Mouse (Mus musculus) retina, postnatal 1 day (tissue): ENCODE measurements around the gene Tlx2.

Experiments used
- DNase-seq: peaks from one replicate; pipeline ENCODE4 v3.0.0-alpha.2; 2012

The Tlx2 gene

DNA sequence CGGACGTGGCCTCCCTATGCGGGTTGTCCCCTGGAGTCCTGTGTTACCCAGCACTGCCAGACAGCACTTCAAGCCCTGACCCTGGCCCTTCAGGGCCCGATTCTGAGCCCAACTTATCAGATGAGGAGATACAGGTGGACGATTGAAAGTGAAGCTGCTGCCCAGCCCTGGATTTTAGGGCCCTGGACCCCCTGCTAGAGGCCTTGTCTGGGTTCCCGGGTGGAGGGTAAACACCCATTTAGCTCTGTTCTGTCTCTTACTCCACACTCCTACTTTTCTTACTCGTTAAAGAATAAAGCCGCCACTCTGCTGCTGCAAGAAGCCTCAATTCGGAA, 17.8 kb upstream of the Tlx2 start:
- DNase-seq = no peak

DNA sequence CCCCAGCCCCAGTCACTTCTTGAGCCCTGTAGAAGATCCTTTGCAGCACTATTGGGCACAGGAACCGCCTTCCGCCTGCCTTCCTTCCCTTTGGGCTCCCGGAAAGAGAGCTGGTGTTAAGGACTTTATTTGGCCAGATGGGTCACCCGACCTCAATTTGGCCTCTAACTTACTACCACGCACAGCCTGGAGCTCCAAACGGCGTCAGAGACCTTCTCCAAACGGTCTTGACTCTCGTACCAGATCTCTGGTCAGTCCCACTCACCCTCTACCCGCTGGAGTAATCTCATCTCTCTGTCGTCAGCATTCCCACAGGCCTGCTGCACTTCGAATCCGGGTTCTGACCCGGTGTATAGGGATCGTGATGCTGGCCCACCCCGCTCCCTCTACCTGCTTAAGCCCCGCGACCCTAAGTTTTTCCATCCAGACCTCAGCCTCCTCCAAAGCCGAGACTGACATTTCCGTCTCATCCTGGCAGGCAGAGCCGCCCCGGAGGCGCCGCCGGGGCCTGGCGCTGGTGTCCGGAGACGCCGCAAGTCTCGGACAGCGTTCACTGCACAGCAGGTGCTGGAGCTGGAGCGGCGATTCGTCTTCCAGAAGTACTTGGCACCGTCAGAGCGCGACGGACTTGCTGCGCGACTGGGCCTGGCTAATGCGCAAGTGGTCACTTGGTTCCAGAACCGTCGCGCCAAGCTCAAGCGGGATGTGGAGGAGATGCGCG, 17.3 kb upstream of the Tlx2 start:
- DNase-seq = no peak

DNA sequence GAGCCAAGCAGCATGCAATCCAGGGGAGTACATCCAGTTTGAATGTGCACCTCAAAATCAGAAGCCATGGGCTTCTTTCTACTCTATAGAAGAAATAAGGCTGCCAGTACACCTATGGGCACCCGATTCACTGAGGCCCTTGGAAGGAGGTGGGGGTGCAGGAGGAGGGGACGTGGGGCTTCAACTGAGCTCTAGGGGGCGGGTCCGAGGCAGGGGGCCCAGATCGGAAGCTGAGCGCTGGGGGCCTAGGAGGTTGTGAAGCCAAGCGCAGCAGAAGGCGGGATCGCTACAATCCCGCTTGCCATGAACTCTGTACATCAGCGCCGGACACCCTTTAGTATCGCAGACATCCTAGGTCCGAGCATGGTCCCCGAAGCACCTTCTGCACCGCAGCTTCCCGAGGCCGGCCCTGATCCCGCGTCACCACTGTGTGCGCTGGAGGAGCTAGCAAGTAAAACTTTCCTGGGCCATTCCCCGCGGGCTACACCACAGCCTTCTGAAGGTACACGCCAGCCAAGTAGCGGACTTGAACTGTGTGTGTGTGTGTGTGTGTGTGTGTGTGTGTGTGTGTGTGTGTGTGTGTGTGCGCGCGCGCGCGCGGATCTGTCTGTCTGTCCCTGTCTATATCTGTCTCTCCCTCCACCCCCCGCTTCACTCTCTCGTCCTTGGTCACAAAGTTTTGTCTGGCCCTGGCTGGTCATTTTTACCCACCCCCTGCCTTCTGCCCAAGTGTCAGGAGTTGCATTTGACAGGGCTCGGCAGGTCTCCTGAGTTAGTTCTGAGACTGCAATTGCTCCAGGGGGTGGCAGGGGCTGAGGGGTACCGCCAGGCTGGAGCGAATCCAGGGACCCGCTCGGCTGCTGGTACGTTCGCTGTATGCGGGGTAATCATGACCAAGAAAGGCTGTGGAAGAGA, 16.3 kb upstream of the Tlx2 start, which contains the start of gene Lbx2:
Gene Lbx2 (plus strand): TSS at position 247 of the 915 bp plus-strand sequence.
- DNase-seq = no peak

DNA sequence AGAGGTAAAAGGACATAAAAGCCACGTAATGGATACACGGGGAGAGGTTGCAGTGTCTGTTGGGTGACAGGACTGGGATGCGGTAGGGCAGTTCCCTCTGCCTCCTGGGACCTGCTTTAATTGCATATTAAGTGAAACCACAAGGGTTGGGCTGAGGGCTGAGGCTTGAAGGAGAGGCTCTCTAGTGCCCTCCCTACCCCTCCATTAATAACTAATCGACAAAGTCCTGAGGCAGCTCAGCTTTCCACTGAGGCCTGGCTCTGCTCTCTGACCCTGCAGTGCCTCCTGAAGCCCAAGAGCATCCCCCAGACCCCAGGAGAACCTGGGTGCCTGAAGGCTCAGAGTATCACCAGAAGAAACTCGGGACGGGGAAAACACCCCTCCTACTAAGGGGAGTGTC, 14.4 kb upstream of the Tlx2 start:
- no peak for DNase-seq

DNA sequence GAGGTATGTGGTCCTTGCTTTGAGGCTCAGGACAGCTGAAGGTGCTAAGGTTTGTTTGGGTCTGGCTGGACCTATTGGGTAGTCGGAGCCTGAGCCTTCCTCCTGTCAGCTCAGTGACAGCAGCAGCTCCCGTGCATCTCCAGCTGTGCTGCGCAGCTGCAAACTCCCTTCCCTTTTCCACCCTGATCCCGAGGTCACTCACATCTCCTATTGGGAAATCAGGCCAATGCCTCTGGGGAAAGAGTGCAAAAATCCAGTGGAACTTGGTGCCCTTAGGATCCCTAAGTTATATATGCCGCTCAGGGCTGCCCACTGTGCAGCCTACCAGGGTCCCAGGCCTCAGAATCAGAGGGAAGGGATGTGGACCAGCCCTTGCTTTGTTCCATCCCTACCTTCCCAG, 13.4 kb upstream of the Tlx2 start:
- no peak for DNase-seq

DNA sequence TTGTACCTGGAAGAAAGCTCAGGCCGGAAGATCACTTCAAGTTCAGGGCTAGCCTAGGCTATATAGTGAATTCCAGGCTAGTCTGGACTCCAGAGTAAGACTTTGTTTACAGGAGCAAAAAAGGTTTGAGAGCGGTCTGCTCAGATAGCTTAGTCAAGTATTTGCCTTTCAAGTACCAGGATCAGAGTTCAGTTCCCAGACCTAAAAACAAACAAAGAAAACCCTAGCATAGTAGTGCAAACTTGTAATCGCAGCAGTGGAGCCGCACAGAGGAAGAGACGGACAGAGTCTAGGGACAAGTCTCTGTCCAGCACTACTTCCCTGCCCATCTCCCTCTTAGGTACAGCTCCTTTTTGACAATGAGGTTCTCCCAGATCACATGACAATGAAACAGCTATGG, 10.1 kb upstream of the Tlx2 start:
- DNase-seq = no peak

DNA sequence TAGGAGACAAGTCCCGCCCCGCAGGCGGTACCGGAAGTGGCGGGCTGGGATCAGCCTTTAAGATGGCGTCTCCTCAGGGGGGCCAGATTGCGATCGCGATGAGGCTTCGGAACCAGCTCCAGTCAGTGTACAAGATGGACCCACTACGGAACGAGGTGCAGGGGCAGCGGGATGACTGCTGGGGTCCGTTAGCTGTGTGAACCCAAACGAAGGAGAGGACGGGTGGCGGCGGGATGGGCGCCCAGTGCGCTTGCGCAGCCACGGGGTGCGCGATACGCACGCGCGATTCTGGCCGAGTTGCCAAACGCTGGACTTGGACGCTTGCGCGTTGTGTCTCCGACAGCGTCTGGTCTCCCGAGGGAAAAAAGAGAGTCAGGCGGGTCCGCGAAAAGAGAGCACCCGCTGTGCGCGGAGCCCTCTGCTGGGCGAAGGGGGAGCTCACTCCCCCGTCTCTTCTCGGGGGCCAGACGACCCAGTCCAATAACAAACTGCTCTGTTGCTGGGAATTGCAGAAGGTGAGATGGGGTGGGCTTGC, 8.3 kb upstream of the Tlx2 start:
- peak; percentile 98 for DNase-seq

DNA sequence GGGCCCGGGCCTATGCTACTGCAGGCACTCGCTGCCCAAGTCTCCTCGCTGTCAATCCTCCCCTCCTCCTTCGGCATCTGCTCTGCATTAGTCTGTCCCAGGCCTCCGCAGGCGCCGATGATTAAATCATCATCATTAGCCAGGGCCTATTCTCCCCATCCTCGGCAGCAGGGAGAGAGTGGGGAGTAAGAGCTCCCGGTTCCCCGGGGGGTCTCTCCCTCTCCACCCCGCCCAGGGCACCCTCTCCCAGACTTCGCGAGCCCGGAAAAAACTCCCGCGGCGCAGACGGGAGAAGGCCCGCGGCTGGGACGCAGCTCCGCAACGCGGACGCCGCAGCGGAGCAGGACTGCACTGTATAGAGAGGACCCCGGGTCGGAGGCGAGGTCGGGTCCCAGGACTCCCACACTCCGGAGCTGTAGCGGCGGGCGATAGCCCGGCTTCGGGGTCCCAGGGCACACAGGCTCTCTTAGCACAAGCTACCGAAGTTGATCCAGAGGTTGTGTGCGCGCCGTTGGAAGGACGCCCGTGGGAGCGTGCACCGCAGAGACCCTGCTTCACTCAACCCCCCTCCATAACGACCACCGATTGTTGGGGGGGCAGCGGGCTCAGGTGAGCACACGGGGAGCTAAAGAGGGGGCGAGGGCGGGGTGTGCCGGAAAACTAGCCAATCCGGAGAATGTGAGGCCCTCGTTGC, 7.7 kb upstream of the Tlx2 start, which contains the start of gene Pcgf1:
Gene Pcgf1 (plus strand): TSS at position 240 of the 694 bp plus-strand sequence.
- peak; percentile 62 for DNase-seq

DNA sequence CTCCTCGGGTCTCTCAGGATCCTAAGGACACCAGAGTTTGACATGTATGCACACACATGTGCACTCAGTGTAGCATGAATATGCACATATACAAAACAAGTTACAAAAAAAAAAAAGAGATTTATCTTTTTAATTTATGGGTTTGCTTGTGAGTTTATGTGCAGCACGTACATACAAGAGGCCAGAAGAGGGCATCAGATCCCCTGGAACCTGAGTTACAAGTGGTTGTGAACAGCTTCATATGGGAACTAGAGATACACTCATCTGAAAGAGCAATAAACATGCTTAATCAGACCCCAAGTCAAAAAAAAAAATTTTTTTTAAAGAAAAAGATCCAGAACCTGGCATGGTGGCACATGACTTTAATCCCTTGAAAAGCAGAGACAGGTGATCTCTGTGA, 4.9 kb upstream of the Tlx2 start:
- no peak for DNase-seq

DNA sequence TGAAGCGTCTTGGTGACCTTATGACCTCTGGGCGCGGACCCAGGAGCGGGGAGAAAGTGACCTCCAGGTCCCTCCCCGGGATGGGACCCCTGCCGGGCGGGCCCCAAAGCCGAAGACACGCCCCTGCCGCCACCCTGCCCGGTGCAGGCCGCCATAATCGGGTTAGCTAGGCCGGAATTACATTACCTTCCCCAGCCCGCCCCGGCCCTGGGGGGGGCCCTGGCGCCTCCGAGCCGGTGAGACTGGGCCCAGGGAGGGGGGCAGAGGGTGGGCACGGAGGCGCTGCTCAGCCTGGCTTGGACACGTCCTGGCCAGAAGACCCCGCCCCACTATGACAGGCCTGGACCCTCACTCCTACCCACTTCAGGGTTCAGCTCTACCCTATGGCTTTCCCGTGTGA, 1.1 kb upstream of the Tlx2 start:
- peak; percentile 45 for DNase-seq

DNA sequence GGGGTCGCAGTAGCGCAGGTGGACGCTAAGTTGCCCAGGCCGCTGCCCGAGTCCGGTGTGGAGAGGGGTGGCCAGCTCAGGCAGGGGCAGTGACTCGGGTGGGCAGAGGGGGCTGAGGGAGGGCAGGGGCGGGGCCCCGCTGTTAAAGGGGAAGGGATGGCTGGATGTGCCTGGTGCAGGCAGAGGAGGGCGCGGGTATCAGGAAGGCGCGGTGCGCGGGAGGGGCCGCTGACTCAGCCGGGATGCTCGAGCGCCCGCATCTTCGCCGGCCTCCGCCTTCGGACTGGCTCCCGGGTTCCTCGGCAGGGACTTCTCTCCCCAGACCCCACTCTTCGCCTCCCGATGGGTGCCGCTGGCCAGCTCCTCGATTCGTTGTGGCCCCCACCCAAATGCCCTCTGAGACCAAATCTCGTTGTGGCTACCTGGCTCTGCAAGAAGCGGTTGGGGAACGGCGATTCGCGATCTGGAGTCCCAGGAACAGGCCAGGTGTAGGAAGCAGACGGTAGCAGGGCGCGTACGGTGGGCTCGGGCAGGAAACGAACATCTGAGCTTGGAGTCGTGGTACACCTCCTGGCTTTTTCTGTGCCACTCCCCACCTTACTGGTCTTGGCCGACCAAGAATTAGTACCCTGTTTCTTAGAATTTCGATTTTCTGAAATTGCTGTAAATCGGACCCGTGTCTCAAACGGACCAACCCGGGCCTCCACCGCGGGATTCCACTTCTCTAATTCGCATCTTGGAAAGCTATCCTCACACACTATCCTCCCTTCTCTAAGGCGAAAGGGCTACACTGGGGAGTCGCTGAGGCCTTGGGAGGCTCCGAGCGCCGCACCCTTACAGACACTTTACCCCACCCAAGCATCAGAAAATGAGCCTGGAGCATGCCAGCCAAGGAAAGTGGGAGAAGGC, 472 bp upstream of the Tlx2 start:
- peak; percentile 60 for DNase-seq

DNA sequence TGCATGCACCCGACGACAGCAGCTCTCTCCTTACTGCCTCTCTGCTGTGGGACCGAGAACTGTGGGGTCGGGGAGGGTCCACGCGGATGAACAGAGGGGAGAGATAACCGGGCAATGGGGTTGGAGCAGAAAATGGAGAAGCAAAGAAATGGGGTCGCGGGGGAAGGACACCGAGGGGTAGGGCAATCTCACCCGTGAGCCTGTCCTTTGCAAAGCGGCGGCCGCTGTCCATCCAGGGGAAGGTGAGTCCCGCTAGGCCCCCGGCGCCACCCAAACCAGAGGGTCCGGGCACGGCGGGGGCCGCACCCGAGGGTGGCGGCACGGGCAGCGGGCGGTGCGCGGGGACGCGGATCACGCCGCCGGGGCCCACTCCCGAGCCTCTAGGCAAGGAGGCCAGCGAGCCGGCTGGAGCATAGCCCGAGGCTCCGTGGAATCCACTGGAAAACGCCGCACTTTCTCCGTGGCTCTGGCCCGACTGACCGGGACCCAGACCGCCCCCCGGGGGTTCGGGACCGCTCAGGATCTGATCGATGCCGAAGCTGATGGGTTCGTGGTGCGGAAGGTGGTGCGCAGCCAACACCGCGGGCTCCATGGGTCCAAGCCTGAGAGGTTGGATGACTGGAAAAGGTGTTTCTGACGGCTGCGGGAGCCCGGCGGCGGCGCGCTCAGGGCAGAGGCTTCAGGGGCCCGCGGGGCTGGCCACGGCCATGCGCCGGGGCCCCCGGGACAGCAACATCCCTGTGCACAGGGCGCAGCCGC, 426 bp downstream of the Tlx2 start:
- no peak for DNase-seq

DNA sequence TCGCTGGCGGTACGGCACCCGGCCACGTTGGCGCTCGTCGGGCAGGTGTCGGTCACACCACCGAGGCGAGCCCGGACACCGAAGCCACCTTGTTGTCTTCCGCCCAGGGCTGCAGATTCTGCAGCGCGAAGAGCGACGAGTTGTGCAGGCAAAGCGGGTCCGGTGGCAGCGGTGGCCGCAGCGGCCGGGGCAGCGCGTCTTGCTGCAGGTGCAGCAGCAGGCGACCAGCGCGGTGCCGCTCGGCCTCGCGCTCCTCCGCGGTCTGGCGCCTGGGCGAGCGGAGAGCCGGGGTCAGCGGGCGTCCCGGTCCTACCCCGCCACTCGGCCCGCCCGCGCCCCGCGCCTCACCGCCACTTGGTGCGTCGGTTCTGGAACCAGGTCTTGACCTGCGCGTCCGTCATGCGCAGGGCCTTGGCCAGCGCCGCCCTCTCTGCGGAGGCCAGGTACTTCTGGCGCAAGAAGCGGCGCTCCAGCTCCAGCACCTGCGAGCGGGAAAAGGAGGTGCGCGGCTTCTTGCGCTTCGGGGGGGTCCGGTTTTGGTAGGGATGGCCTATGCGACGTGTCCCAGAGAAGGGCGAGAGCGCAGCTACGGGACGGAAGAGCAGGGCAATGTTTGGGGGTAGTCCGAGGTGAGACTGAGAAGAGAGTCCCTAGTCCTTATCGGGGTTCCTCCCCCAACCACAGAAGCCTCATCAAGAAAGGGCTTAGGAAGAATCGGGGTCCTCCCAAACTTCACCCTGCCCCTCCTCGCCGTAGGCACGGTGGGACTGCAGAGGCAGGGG, 1.2 kb downstream of the Tlx2 start:
- peak; percentile 24 for DNase-seq

DNA sequence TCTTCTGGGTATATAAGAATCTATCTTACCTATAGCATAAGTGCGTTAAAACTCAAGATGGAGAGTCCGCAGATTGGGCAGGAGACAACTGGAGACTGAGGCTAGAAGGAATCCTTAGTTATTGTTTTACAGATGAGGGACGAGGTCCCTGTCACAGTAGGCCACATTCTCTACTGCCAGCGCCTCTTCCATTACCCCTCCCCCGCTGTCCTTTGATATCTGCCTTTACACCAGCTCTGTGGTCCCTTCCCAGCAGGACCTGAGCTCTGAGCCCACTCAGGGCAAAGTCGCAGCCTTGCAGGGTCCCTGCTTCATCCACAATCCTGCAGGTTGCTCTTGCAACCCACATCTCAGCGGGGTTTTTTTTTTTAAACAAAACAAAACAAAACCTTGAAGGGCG, 1.9 kb downstream of the Tlx2 start:
- DNase-seq = no peak

DNA sequence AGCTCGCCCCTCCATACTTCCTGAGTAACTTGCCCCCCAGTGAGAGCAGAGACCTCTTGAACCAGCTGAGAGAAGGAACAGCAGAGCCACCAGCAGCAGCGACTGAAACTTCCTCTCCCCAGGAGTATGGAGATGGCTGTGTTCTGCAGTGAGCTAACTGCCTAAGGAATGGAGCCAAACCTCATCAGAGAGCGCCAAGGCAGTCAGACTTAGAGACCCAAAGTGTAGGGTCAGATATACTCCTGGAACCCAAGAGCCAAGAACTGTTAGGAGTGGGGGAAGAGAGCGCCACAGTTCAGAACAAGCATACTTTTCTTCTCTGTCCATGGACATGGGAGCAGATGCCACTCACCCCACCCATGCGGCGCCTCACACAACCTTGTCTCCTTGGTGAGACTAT, 3.7 kb downstream of the Tlx2 start:
- no peak for DNase-seq

DNA sequence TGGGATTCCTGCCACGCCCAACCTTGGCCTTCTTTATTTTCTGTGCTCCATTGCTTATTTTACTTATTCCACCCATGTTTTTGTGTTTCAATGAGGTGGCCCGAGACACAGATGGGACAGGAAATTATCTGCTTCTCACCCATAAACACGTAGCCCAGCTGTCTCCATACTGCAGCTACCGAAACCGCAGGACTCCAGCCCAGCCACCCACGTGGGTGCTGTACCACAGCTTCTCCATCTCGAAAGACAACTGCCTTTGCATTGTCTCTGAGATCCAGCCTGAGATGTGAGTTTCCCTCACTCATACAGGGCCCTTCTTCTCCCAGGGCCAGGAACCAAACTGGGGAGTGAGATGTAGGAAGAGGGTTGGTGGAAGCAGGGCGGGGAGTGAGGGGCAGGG, 4.1 kb downstream of the Tlx2 start:
- no peak for DNase-seq

DNA sequence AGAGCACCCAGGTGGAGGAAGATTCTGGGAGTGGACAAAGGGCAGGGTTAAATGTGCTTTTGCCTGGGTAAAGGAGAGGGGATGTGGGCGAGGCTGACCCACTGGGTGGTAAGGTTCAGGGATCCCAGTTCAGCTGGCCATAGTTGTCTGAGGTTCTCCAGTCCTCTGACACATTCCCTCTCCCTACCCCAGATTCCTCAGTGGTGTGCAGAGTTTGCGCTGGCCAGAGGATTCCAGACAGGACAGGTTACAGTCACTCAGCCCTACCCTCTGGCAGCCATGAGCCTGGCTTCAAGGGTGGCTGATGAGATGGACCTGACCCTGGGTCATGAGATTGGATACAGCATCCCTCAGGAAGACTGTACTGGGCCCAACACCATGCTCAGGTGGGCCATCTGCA, 11.4 kb downstream of the Tlx2 start:
- no peak for DNase-seq

DNA sequence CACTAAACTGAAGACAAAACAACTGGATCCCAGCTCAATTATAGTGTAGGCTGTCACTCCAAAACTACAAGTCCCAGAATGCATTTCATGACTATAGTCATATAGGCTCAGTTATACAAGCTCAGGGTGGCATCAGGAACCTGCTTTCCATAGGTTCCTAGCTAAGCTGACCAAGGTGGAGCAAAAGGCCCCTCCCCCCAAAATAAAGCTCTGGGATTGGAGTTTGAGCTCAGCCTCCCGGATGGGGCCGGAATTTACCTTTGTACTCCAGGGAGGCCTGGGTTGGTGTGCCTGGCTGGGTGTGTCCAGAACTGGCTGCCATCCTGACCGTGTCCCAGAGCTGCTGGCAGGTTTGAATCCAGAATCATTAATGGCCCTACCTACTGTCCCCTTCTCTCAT, 12.3 kb downstream of the Tlx2 start, which contains the start of gene Dqx1:
Gene Dqx1 (plus strand): TSS at position 55 of the 400 bp plus-strand sequence.
- DNase-seq = no peak

DNA sequence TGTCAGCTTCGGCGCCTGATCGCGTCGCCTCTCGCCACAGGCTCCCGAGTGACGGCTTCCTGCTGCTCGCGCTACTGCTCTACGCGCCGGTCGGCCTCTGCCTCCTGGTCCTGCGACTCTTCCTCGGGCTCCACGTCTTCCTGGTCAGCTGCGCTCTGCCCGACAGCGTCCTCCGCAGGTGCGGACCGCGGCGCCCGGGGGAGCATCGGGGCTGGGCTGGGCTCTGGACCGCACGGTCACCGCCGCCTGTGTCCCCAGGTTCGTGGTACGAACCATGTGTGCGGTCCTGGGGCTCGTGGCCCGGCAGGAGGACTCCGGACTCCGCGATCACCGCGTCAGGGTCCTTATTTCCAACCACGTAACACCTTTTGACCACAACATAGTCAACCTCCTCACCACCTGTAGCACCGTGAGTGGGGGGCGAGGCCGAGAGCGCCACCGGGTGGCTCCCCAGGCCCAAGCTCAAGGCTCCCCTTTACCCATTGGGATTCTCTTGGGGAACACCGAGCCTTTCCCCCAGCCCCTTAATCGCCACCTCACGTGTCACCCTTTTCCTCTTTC, 15.1 kb downstream of the Tlx2 start, which contains the start of gene Htra2:
Gene Htra2 (minus strand): TSS at position 403 of the 561 bp plus-strand sequence.
- no peak for DNase-seq
